Mouse (Mus musculus) myocyte (in vitro differentiated cells): ENCODE measurements around the gene Tmem87b. TPM values are rescaled to one million over a fixed set of nuclear protein-coding genes. Genes with fewer than 3 reads are reported as not detected.

Experiments
- H3K27me3 ChIP-seq: one replicate; pipeline ENCODE4 v1.6.1; 2011; ENCODE audit not compliant: control insufficient read depth, insufficient read depth, insufficient read length
- H3K36me3 ChIP-seq: one replicate; pipeline ENCODE4 v1.6.1; 2011; ENCODE audit not compliant: control insufficient read depth, insufficient read depth
- H3K4me2 ChIP-seq: one replicate; pipeline ENCODE4 v1.6.1; 2011; ENCODE audit warnings: low read depth, control low read depth
- H3K4me3 ChIP-seq: one replicate; pipeline ENCODE4 v1.5.1; 2011; ENCODE audit warnings: mild to moderate bottlenecking, control low read depth, moderate library complexity
- H3K79me2 ChIP-seq: one replicate; pipeline ENCODE4 v1.6.1; 2011; ENCODE audit not compliant: control insufficient read depth, insufficient read depth
- H3ac ChIP-seq: one replicate; pipeline ENCODE4 v1.6.1; 2011; ENCODE audit not compliant: control insufficient read depth, insufficient read length
- CEBPB ChIP-seq: IDR thresholded peaks from 2 replicates; pipeline ENCODE4 v1.6.1; 2011; ENCODE audit warnings: mild to moderate bottlenecking, moderate library complexity; ENCODE audit not compliant: poor library complexity, insufficient read depth, severe bottlenecking
- E2F4 ChIP-seq: IDR thresholded peaks from one replicate; pipeline ENCODE4 v1.6.1; 2011; ENCODE audit warnings: mild to moderate bottlenecking, control low read depth, moderate library complexity; ENCODE audit not compliant: insufficient read depth
- MAX ChIP-seq: IDR thresholded peaks from one replicate; pipeline ENCODE4 v1.6.1; 2011; ENCODE audit warnings: low read depth, mild to moderate bottlenecking, control low read depth
- MYOD1 ChIP-seq, 3 experiments: IDR thresholded peaks; one replicate each; pipeline ENCODE4 v1.6.1; 2011; ENCODE audit warnings: control low read depth in 2 of 3, low read depth in 2 of 3, mild to moderate bottlenecking in 2 of 3, moderate library complexity in 1 of 3; ENCODE audit not compliant: insufficient read length in 2 of 3, control insufficient read depth in 1 of 3
- MYOG ChIP-seq, 3 experiments: IDR thresholded peaks; one replicate each; pipeline ENCODE4 v1.6.1; 2011; ENCODE audit warnings: control low read depth in 2 of 3, low read depth in 2 of 3, mild to moderate bottlenecking in 2 of 3; ENCODE audit not compliant: insufficient read length in 2 of 3, control insufficient read depth in 1 of 3, insufficient read depth in 1 of 3
- POLR2A ChIP-seq: IDR thresholded peaks from one replicate; pipeline ENCODE4 v1.6.1; 2011; ENCODE audit warnings: low read depth, mild to moderate bottlenecking, control low read depth, moderate library complexity; ENCODE audit not compliant: insufficient read length
- POLR2AphosphoS2 ChIP-seq: IDR thresholded peaks from one replicate; pipeline ENCODE4 v1.6.1; 2011; ENCODE audit warnings: low read depth, control low read depth; ENCODE audit not compliant: insufficient read length
- REST ChIP-seq: IDR thresholded peaks from one replicate; pipeline ENCODE4 v1.6.1; 2011; ENCODE audit warnings: mild to moderate bottlenecking, control low read depth, moderate library complexity; ENCODE audit not compliant: insufficient read depth, insufficient read length
- SRF ChIP-seq: IDR thresholded peaks from one replicate; pipeline ENCODE4 v1.6.1; 2011; ENCODE audit warnings: low read depth; ENCODE audit not compliant: control insufficient read depth, insufficient read length
- TCF12 ChIP-seq: IDR thresholded peaks from one replicate; pipeline ENCODE4 v1.6.1; 2011; ENCODE audit warnings: mild to moderate bottlenecking, control low read depth; ENCODE audit not compliant: poor library complexity, insufficient read depth, severe bottlenecking
- TCF3 ChIP-seq: IDR thresholded peaks from one replicate; pipeline ENCODE4 v1.6.1; 2011; ENCODE audit warnings: low read depth, control low read depth; ENCODE audit not compliant: insufficient read length
- USF1 ChIP-seq: IDR thresholded peaks from one replicate; pipeline ENCODE4 v1.6.1; 2011; ENCODE audit warnings: low read depth, mild to moderate bottlenecking, control low read depth, moderate library complexity
- polyA plus RNA-seq: library from polyadenylated mRNA; unstranded; fragments of >200 nt; fragmentation: generic; extraction: Trizol; gene quantifications from one replicate; pipeline ENCODE4 v1.2.1, GENCODE M21; 2012; ENCODE audit warnings: missing spikeins

The Tmem87b gene
- polyA plus RNA-seq, 1 experiment = 5.4 TPM

DNA sequence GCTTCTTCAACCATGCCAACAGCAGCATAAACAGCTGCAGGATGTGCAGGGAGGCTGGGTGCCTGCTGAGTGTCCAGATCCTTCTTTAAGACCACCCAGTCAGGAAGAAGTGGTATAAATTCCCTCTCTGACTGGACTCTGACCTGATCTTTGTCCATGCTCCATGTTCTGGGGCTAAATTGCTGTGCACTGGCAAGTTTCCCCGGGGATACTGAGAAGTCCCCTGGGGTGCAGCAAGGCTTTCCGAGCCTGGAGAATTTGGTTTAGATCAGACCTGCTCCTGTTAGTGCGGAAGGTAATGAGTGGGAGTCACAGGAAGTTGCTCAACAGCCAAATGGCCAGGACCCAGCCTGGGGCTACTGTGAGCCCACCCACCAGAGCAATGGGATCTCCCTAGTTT, 47.1 kb downstream of the Tmem87b start:
- Histone ChIP-seq H3K79me2 (no peaks in the 10 kb centered on the region), H3K27me3 (peaks cover 16% of the 10 kb centered on the region), H3ac (no peak overlapping the region), H3K4me2 (no peak overlapping the region), H3K4me3 (no peak overlapping the region), H3K36me3 (no peaks in the 10 kb centered on the region)
- TF ChIP-seq TCF12 (no peak), CEBPB (no peak), REST (no peak), MYOD1 (IDR thresholded peaks at IDR 0.05; ENCODE audit: control insufficient read depth in 1 of 3, insufficient read length in 2 of 3, low read depth in 2 of 3) (no peak), POLR2A (no peak)

DNA sequence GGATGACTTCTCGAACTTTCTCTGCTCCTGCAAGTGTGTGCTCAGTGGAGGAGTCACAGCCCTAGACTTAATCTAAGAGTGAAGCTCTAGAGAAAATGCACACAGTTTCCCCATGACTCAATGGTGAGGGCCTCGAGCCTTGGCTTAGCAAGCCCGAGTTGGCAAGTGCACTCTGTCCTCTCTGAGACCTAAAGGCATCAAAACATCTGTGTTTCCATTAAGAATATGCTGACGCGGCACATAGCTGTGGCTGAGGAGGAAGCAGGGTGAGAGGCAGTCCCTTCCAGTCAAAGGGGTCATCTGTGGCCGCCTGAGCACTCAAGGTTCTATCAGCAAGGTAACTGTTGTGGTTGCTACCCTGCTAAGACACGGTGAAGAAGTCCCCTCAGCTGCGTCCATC, 53.7 kb downstream of the Tmem87b start:
- H3K27me3 ChIP-seq = no peaks in the 10 kb centered on the region
- no peak overlapping the region for H3ac ChIP-seq
- no peak overlapping the region for H3K4me3 ChIP-seq
- no peaks in the 10 kb centered on the region for H3K36me3 ChIP-seq
- no peak for TF ChIP-seq POLR2A
- no peak for TF ChIP-seq USF1
- TF ChIP-seq POLR2AphosphoS2 = no peak
- no peak for TF ChIP-seq REST
- TF ChIP-seq SRF = no peak
- no peak for TF ChIP-seq E2F4
- TF ChIP-seq MAX = no peak
- no peak for TF ChIP-seq CEBPB
- TF ChIP-seq MYOG (IDR thresholded peaks at IDR 0.05; ENCODE audit: control insufficient read depth in 1 of 3, insufficient read depth in 1 of 3, insufficient read length in 2 of 3, low read depth in 2 of 3) = no peak
- no peak for TF ChIP-seq TCF12
- no peak for TF ChIP-seq TCF3
- no peak for TF ChIP-seq MYOD1 (IDR thresholded peaks at IDR 0.05; ENCODE audit: control insufficient read depth in 1 of 3, insufficient read length in 2 of 3, low read depth in 2 of 3)
- no peaks in the 10 kb centered on the region for H3K79me2 ChIP-seq
- no peak overlapping the region for H3K4me2 ChIP-seq

DNA sequence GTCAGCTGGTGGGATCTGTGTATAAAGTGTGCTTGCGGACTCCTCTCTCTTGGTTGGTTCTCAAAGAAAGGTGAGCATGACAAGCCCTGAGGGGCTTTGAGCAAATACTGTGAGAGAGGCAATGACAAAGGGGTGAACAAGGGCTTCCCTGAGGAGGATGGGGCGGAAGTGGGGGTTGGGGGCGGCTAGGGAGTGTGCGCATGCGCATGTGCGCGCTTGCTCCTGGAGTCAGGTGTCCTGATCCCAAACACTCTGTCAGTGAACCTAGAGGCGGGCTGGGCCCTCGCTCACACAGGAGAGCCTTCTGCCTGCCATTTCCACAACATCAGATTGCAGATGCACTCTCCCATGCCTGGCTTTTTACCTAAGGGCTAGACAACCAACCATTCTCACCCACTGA, 54.3 kb downstream of the Tmem87b start:
- Histone ChIP-seq H3ac (no peak overlapping the region), H3K4me3 (no peak overlapping the region), H3K36me3 (no peaks in the 10 kb centered on the region), H3K27me3 (no peaks in the 10 kb centered on the region), H3K4me2 (no peak overlapping the region), H3K79me2 (no peaks in the 10 kb centered on the region)
- no peak for TF ChIP-seq MYOG (IDR thresholded peaks at IDR 0.05; ENCODE audit: control insufficient read depth in 1 of 3, insufficient read depth in 1 of 3, insufficient read length in 2 of 3, low read depth in 2 of 3)
- TF ChIP-seq REST = no peak
- TF ChIP-seq TCF3 = no peak
- TF ChIP-seq SRF = no peak
- TF ChIP-seq POLR2A = no peak
- TF ChIP-seq TCF12 = no peak
- no peak for TF ChIP-seq CEBPB
- no peak for TF ChIP-seq MYOD1 (IDR thresholded peaks at IDR 0.05; ENCODE audit: control insufficient read depth in 1 of 3, insufficient read length in 2 of 3, low read depth in 2 of 3)
- TF ChIP-seq E2F4 = no peak
- no peak for TF ChIP-seq MAX
- no peak for TF ChIP-seq USF1
- TF ChIP-seq POLR2AphosphoS2 = no peak

DNA sequence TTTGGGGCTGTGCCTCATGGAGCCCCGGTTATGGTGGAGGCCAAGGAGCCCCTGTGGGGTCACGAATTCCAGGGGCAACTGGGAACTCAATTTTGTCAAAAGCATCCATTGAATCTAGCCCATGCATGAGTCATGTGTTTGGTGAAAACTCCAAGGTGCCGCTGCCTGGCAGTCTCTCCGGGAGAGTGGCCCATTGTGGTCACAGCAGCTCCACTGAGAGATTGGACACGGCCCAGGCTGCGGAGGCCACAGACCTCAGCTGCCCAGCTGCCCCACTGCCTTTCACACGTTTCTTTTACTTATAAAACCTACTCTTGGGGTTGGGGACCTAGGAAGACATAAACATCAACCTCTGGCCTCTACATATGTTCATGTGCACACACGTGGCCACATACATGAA, 57.6 kb downstream of the Tmem87b start:
- TF ChIP-seq TCF12 (no peak), REST (no peak), USF1 (no peak), MAX (no peak), POLR2AphosphoS2 (no peak), SRF (no peak), POLR2A (no peak), E2F4 (no peak), MYOD1 (IDR thresholded peaks at IDR 0.05; ENCODE audit: control insufficient read depth in 1 of 3, insufficient read length in 2 of 3, low read depth in 2 of 3) (peak in 2 of 3 experiments; percentile 14 to 44), CEBPB (no peak), MYOG (IDR thresholded peaks at IDR 0.05; ENCODE audit: control insufficient read depth in 1 of 3, insufficient read depth in 1 of 3, insufficient read length in 2 of 3, low read depth in 2 of 3) (peak in 2 of 3 experiments; percentile 48 to 53), TCF3 (no peak)
- Histone ChIP-seq H3K79me2 (no peaks in the 10 kb centered on the region), H3K27me3 (no peaks in the 10 kb centered on the region), H3K36me3 (no peaks in the 10 kb centered on the region), H3K4me2 (peak overlapping the region; percentile 37), H3K4me3 (no peak overlapping the region), H3ac (no peak overlapping the region)

DNA sequence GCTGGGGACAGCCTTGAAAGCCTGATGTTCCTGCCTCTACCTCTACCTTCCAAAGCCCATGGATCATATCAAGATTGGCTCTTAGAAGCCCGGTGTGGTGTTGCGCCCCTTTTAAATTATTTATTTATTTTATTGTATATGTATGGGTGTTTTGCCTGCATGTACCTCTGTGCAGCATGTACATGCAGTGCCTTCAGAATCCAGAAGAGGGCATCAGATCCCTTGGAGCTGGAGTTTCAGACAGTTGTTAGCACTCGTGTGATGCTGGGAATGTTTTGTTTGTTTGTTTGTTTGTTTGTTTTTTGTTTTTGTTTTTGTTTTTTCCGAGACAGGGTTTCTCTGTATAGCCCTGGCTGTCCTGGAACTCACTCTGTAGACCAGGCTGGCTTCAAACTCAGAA, 63.3 kb downstream of the Tmem87b start:
- Histone ChIP-seq H3K4me3 (no peak overlapping the region), H3K36me3 (no peaks in the 10 kb centered on the region), H3K4me2 (no peak overlapping the region), H3ac (no peak overlapping the region), H3K79me2 (no peaks in the 10 kb centered on the region), H3K27me3 (peaks cover 4% of the 10 kb centered on the region)
- TF ChIP-seq TCF3 (no peak), TCF12 (no peak), MYOD1 (IDR thresholded peaks at IDR 0.05; ENCODE audit: control insufficient read depth in 1 of 3, insufficient read length in 2 of 3, low read depth in 2 of 3) (no peak), CEBPB (no peak), SRF (no peak), MYOG (IDR thresholded peaks at IDR 0.05; ENCODE audit: control insufficient read depth in 1 of 3, insufficient read depth in 1 of 3, insufficient read length in 2 of 3, low read depth in 2 of 3) (no peak), USF1 (no peak), MAX (no peak), REST (no peak), E2F4 (no peak), POLR2A (no peak), POLR2AphosphoS2 (no peak)
